ENCODE assay signal across 8 mouse cellular contexts in genomic region chr19:4018743-4019583, GRCm38 (mm10). TPM values are rescaled to one million over a fixed set of nuclear protein-coding genes. Genes with fewer than 3 reads are reported as not detected.
DNase-seq lines count a peak whose midpoint lies in the region; ATAC-seq lines count a peak whose summit lies in the region.

No protein-coding gene starts in this region.

- H3K36me3 ChIP-seq in embryonic facial prominence, embryonic 10.5 days (replicated peaks), result no peaks in the 10 kb centered on the region
- H3K36me3 ChIP-seq in limb, embryonic 10.5 days, result no peaks in the 10 kb centered on the region
- no peaks in the 10 kb centered on the region for H3K36me3 ChIP-seq in midbrain, embryonic 12.5 days

- no peaks in the 10 kb centered on the region for H3K27me3 ChIP-seq in embryonic facial prominence, embryonic 10.5 days (replicated peaks; ENCODE audit: low read depth, poor library complexity, severe bottlenecking)
- no peaks in the 10 kb centered on the region for H3K27me3 ChIP-seq in limb, embryonic 10.5 days (ENCODE audit: low read depth, poor library complexity, severe bottlenecking)
- 0 out of 2 replicates have a peak, but pooled peaks cover 5% of the 10 kb centered on the region for H3K27me3 ChIP-seq in midbrain, embryonic 12.5 days

- H3K9ac ChIP-seq in midbrain, embryonic 12.5 days (replicated peaks), result no peak overlapping the region

- no peaks in the 10 kb centered on the region for H3K9me3 ChIP-seq in embryonic facial prominence, embryonic 10.5 days
- H3K9me3 ChIP-seq in limb, embryonic 10.5 days (replicated peaks), result no peaks in the 10 kb centered on the region
- no peaks in the 10 kb centered on the region for H3K9me3 ChIP-seq in midbrain, embryonic 12.5 days

- DNase-seq in 3134 (ENCODE audit: extremely low read depth, insufficient read length, low spot score), result peak; percentile 56
- peak; percentile 82 for DNase-seq in adrenal gland, adult 8-10 months
- peak; percentile 70 for DNase-seq in embryonic facial prominence, embryonic 10.5 days (ENCODE audit: low spot score)
- DNase-seq in gonadal fat pad, adult 2 months (ENCODE audit: low read depth), result peak; percentile 44
- peak; percentile 84 for DNase-seq in kidney, adult 11 months
- peak; percentile 62 for DNase-seq in limb, embryonic 10.5 days (ENCODE audit: low spot score)
- peak; percentile 44 to 60 for DNase-seq in spleen, adult 18-20 months

- H3K4me1 ChIP-seq in embryonic facial prominence, embryonic 10.5 days, result peaks cover 23% of the 10 kb centered on the region; the same call in 1 of the 2 replicates
- H3K4me1 ChIP-seq in limb, embryonic 10.5 days, result peaks cover 10% of the 10 kb centered on the region; the same call in 1 of the 2 replicates
- no peaks in the 10 kb centered on the region for H3K4me1 ChIP-seq in midbrain, embryonic 12.5 days

- 37% methylated on average over 18 of the region's 18 CpGs for WGBS in embryonic facial prominence, embryonic 10.5 days
- WGBS in limb, embryonic 10.5 days, result 41% methylated on average over 18 of the region's 18 CpGs
- WGBS in midbrain, embryonic 12.5 days, result 34% methylated on average over 18 of the region's 18 CpGs

- H3K4me3 ChIP-seq in embryonic facial prominence, embryonic 10.5 days, result no peak overlapping the region
- H3K4me3 ChIP-seq in limb, embryonic 10.5 days, result no peak overlapping the region
- no peak overlapping the region for H3K4me3 ChIP-seq in midbrain, embryonic 12.5 days

- H3K4me2 ChIP-seq in midbrain, embryonic 12.5 days (replicated peaks), result no peak overlapping the region

- H3K27ac ChIP-seq in embryonic facial prominence, embryonic 10.5 days (replicated peaks), result peak overlapping the region; percentile 57
- no peak overlapping the region for H3K27ac ChIP-seq in limb, embryonic 10.5 days
- H3K27ac ChIP-seq in midbrain, embryonic 12.5 days (replicated peaks), result no peak overlapping the region

- ATAC-seq in midbrain, embryonic 12.5 days (ENCODE audit: low FRiP score, low read depth), result 0 out of 2 replicates have a peak, but pooled peaks have one; percentile 38

RNA-seq across cellular contexts. Expression of gene Ndufv1, which starts 6.4 kb away (rescaled TPM):
- total RNA-seq in adrenal gland, adult 8-10 months (2022), result 100 to 1,000 TPM; 235 to 340 (median 280) TPM
- 211 and 217 TPM in 2 replicates for polyA plus RNA-seq in embryonic facial prominence, embryonic 10.5 days (2016; fragmentation: Nextera tagmentation; extraction: Ambion mirVana)
- polyA plus RNA-seq in gonadal fat pad, adult 2 months (2012; rRNA removed), result 152 and 165 TPM in 2 replicates
- polyA plus RNA-seq in limb, embryonic 10.5 days (2016; fragmentation: Nextera tagmentation; extraction: Ambion mirVana), result 220 and 221 TPM in 2 replicates
- polyA plus RNA-seq in midbrain, embryonic 12.5 days (2016; fragmentation: Nextera tagmentation; extraction: Ambion mirVana), result 181 and 188 TPM in 2 replicates

RNA-seq across cellular contexts. Expression of gene Doc2g, which starts 15.8 kb away (rescaled TPM):
- total RNA-seq in adrenal gland, adult 8-10 months (2022), result 1 to 10 TPM; 1.5 to 2.5 (median 1.7) TPM
- 4.7 and 5.7 TPM in 2 replicates for polyA plus RNA-seq in embryonic facial prominence, embryonic 10.5 days (2016; fragmentation: Nextera tagmentation; extraction: Ambion mirVana)
- 5.5 and 6.1 TPM in 2 replicates for polyA plus RNA-seq in gonadal fat pad, adult 2 months (2012; rRNA removed)
- 5.0 and 7.6 TPM in 2 replicates for polyA plus RNA-seq in limb, embryonic 10.5 days (2016; fragmentation: Nextera tagmentation; extraction: Ambion mirVana)
- polyA plus RNA-seq in midbrain, embryonic 12.5 days (2016; fragmentation: Nextera tagmentation; extraction: Ambion mirVana), result 3.6 and 5.2 TPM in 2 replicates

RNA-seq across cellular contexts. Expression of gene Gm49405, which starts 18.5 kb away (rescaled TPM):
- 1 to 10 TPM in 3 of 4 experiments, under 1 TPM in 1; 0.61 to 1.7 (median 1.3) TPM for total RNA-seq in adrenal gland, adult 8-10 months (2022)
- polyA plus RNA-seq in embryonic facial prominence, embryonic 10.5 days (2016; fragmentation: Nextera tagmentation; extraction: Ambion mirVana), result 4.5 and 4.6 TPM in 2 replicates
- 1.3 and 1.4 TPM in 2 replicates for polyA plus RNA-seq in gonadal fat pad, adult 2 months (2012; rRNA removed)
- polyA plus RNA-seq in limb, embryonic 10.5 days (2016; fragmentation: Nextera tagmentation; extraction: Ambion mirVana), result 3.5 and 4.6 TPM in 2 replicates
- 3.5 and 4.5 TPM in 2 replicates for polyA plus RNA-seq in midbrain, embryonic 12.5 days (2016; fragmentation: Nextera tagmentation; extraction: Ambion mirVana)

RNA-seq across cellular contexts. Expression of gene Nudt8, which starts 18.6 kb away (rescaled TPM):
- 10 to 100 TPM; 22.8 to 27.3 (median 24.7) TPM for total RNA-seq in adrenal gland, adult 8-10 months (2022)
- polyA plus RNA-seq in embryonic facial prominence, embryonic 10.5 days (2016; fragmentation: Nextera tagmentation; extraction: Ambion mirVana), result 30.6 and 31.6 TPM in 2 replicates
- polyA plus RNA-seq in gonadal fat pad, adult 2 months (2012; rRNA removed), result 10.2 and 19.7 TPM in 2 replicates
- polyA plus RNA-seq in limb, embryonic 10.5 days (2016; fragmentation: Nextera tagmentation; extraction: Ambion mirVana), result 32.4 and 36.0 TPM in 2 replicates
- polyA plus RNA-seq in midbrain, embryonic 12.5 days (2016; fragmentation: Nextera tagmentation; extraction: Ambion mirVana), result 15.6 and 17.6 TPM in 2 replicates

RNA-seq across cellular contexts. Expression of gene Gstp1, which starts 18.8 kb away (rescaled TPM):
- total RNA-seq in adrenal gland, adult 8-10 months (2022), result 100 to 1,000 TPM; 366 to 409 (median 394) TPM
- 456 and 458 TPM in 2 replicates for polyA plus RNA-seq in embryonic facial prominence, embryonic 10.5 days (2016; fragmentation: Nextera tagmentation; extraction: Ambion mirVana)
- 787 and 813 TPM in 2 replicates for polyA plus RNA-seq in gonadal fat pad, adult 2 months (2012; rRNA removed)
- polyA plus RNA-seq in limb, embryonic 10.5 days (2016; fragmentation: Nextera tagmentation; extraction: Ambion mirVana), result 478 and 510 TPM in 2 replicates
- 323 and 328 TPM in 2 replicates for polyA plus RNA-seq in midbrain, embryonic 12.5 days (2016; fragmentation: Nextera tagmentation; extraction: Ambion mirVana)
